Mouse (Mus musculus): Measurements from ENCODE around the gene Apoa1.
A peak's percentile ranks its signal among the peaks of the same experiment; 100 is the strongest.

Gene Apoa1

DNA sequence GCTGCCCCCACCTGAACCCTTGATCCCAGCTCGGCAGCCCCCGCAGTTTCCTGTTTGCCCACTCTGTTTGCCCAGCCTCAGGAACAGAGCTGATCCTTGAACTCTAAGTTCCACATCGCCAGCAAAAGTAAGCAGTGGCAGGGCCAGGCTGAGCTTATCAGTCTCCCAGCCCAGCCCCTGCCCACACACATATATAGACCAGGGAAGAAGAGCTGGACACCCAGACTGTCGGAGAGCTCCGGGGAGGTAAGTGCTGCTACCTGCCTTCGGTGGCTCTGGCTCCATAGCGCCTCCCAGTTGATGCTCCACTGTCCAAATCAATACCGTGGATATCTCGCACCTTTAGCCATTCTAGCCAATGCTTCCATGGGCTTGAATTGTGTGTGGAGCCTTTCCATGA, at the start of gene Apoa1:
Apoa1 (plus strand) TSS at position 90 of the 400 bp plus-strand sequence.
- no peak for DNase-seq

GRCm38 (mm10) chr9:46178595-46178994, 49.8 kb upstream of the Apoa1 start:
- no peak for DNase-seq

GRCm38 (mm10) chr9:46181297-46181696, 47.1 kb upstream of the Apoa1 start:
- peak; percentile 44 to 67 for DNase-seq

- DNase-seq: no peak
Measured at GRCm38 (mm10) chr9:46184542-46184941, 43.8 kb upstream of the Apoa1 start.

DNA sequence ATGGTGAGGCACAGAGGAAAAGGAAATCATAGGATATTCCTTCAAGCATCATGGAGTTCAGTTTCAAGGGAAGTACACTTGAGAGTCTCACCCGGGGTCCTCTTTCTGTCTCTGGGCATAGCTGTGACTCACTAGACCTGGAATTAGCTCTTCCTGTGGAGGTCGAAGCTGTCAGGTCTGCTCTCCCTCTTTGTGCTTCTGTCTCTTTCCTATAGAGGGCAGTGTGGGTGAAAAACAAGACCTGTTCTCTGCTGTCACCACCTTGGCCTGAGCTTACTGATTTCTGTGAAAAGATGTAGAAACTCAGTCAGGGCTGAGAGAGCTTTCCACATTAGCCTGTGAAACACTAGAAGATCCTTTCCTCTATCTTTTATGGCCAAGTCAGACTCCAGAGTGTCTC, 43.2 kb upstream of the Apoa1 start:
- DNase-seq: peak in 1 of 2 experiments; percentile 38

GRCm38 (mm10) chr9:46186387-46186786, 42.0 kb upstream of the Apoa1 start:
- DNase-seq: no peak

DNA sequence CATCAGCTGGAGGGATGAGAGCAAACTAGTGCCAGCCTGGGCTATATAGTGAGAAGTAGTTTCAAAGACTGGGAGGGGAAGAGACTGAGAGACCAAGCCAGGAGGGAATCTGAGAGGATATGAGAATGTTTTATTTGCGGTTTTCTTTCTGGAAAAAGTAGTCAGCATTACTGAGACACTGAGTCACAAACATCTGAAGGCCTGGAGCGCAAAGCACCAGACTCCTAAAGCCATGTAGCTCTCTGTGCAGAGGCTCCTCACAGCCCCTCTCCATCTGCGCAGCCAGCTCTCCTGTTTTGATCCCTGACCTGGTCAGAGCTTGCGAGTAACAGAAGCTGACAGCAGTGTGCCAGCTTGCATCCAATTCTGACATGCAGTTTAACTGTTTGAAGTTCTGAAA, 40.0 kb upstream of the Apoa1 start:
- no peak for DNase-seq

DNA sequence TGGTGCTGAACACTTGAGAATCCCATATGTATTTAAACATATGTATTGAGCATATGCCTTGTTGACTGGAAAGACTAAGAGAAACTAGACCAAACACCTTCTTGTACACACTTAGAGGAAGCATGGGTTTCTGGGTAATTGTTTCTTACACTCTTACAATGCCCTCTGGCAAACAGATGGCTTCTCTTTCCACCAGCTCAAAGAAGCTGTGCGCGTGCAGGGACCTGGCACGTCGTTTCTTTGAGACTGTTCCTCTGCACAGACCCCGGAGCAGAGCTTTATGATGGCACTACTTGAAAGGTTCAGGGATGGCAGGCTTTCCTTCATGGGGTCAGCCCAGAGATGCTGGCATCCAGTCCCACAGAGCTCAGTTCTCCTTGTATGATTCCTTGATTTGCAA, 39.4 kb upstream of the Apoa1 start:
- no peak for DNase-seq

DNA sequence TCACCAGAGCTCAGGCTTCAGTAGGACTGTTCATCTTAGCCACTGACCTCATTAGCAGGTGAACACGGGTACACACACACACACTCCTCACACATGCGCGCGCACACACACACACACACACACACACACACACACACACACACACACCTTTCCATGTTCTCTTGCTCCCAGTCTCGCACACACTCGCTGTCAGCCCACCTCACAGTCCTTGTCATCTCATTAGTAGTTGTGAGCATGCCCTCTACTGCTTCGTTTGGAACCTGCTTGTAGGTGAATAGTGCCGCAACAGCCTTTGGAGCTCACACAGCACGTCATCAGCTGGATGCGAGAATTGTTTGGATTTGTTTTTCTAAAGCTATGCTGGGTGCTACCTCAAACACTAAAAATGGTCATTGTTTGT, 39.0 kb upstream of the Apoa1 start:
- no peak for DNase-seq

DNA sequence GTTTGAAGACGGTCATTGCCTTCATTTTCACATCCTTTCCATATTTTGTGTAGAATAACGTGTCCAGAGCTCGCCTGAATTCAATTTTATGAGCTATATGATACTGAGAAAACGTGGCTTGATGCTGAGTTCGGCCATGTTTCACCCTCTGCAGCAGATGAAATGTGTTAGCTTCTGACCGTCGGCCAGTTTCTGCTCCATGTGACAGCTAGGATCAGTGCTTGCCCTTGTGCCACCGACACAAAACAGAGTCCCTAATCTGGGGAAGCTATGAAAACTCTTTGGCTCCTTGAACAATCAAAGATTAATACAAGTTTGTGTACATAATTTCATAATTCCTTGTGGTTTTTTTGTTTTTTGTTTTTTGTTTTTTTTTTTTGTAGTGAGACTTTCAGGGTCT, 37.1 kb upstream of the Apoa1 start:
- DNase-seq: no peak

- DNase-seq: peak in 1 of 2 experiments; percentile 28
Measured at GRCm38 (mm10) chr9:46191644-46192043, 36.7 kb upstream of the Apoa1 start.

DNA sequence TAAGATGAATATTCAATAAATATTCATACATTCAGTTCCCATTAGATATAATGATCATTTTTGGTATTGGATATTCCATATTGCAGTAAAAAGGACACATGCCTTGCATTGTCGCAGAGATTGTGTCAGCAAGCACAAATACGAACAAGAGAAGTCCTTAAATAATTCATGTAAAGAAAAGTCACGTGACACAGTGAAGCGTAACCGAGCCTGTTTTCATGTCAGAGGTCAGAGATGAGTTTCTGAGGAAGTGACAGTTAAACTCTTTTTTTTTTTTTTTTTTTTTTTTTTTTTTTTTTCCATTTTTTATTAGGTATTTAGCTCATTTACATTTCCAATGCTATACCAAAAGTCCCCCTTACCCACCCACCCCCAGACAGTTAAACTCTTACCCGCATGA, 35.7 kb upstream of the Apoa1 start:
- DNase-seq: no peak

- no peak for DNase-seq
Measured at GRCm38 (mm10) chr9:46194809-46195208, 33.6 kb upstream of the Apoa1 start.

- peak in 1 of 2 experiments; percentile 22 for DNase-seq
Measured at GRCm38 (mm10) chr9:46196699-46197169, 31.6 kb upstream of the Apoa1 start.

DNA sequence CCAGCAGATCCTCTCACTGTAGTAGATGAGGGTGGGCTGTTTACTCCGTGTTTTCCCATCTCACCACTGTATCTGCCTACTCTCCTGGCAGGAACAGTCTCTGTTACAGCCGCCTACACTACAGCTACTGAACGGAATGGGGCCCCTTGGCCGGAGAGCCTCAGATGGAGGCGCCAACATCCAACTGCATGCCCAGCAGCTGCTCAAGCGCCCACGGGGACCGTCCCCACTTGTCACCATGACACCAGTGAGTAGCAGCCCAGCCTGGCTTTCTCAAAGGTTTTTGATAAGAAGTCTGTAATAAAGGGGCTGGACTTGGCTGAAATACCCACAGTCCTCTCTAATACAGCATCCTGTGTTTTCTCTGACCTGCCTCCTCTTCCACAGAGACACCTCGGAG, 29.9 kb upstream of the Apoa1 start:
- DNase-seq: no peak

GRCm38 (mm10) chr9:46198936-46199335, 29.4 kb upstream of the Apoa1 start:
- DNase-seq: no peak

DNA sequence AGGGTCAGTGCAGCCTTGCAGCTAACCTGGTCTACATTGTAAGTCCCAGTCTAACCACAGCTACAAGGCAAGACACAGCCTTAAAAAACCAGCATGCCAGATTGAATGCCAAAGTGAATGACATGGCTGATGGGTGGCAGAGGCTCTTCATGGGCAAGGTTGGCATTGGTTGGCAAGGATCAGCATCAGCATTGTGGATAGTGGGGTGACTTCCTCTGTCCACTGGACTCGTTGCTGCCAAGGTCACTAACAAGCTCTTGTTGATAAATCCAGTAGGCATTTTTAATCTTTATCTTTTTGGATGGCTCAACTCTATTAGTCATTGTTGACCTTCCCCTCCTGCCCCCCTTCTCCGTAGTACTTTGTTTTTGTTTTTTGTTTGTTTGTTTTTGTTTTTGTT, 28.8 kb upstream of the Apoa1 start:
- no peak for DNase-seq

GRCm38 (mm10) chr9:46206834-46207500, 21.4 kb upstream of the Apoa1 start:
- DNase-seq: no peak

- DNase-seq: no peak
Measured at GRCm38 (mm10) chr9:46207501-46207869, 20.9 kb upstream of the Apoa1 start.

DNA sequence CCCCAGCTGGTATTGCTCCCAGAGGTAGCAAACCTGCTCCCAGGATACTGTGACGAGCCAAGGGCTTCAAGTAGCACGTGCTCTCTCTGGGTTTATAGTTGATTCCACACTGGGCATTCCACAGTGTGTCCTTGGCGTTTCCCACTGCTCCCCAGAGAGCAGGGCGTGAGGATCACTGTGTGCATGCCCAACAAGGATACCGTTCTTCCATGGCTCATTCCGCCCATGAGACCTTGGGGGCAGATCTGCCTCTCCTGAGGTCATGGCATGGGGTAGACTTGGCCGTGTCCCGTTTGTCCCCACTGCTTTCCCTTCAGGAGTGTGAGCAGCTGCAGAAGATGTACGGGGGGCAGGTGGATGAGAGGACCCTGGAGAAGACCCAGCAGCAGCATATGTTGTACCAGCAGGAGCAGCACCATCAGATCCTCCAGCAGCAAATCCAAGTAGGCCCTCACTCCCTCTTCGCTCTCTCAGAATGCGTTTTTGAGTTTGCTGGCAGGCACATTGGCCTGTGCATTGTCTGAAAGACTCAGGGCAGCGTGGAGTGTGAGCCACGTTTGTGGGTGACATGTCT, 19.9 kb upstream of the Apoa1 start:
- no peak for DNase-seq

- DNase-seq: no peak
Measured at GRCm38 (mm10) chr9:46210473-46210872, 17.9 kb upstream of the Apoa1 start.

- DNase-seq: no peak
Measured at GRCm38 (mm10) chr9:46214276-46214675, 14.1 kb upstream of the Apoa1 start.

DNA sequence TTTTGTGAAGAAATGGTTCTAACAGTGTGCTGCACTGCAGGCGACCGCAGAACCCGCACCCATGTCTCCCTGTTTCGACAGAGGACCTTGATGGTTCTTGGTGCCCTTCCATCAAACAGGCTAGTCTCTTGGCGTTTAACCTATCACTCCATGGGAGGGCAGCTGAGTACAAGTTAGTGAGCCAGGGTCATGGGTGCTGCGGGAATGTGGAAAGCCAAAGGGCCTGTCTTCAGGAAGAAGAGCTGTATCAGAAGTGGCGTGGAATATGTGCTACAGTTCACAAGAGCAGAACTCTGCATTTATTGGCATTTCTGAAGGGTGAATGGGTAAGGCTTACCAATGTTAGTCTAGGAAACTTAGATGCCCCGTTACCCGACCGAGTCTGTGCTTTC, 13.4 kb upstream of the Apoa1 start:
- no peak for DNase-seq

DNA sequence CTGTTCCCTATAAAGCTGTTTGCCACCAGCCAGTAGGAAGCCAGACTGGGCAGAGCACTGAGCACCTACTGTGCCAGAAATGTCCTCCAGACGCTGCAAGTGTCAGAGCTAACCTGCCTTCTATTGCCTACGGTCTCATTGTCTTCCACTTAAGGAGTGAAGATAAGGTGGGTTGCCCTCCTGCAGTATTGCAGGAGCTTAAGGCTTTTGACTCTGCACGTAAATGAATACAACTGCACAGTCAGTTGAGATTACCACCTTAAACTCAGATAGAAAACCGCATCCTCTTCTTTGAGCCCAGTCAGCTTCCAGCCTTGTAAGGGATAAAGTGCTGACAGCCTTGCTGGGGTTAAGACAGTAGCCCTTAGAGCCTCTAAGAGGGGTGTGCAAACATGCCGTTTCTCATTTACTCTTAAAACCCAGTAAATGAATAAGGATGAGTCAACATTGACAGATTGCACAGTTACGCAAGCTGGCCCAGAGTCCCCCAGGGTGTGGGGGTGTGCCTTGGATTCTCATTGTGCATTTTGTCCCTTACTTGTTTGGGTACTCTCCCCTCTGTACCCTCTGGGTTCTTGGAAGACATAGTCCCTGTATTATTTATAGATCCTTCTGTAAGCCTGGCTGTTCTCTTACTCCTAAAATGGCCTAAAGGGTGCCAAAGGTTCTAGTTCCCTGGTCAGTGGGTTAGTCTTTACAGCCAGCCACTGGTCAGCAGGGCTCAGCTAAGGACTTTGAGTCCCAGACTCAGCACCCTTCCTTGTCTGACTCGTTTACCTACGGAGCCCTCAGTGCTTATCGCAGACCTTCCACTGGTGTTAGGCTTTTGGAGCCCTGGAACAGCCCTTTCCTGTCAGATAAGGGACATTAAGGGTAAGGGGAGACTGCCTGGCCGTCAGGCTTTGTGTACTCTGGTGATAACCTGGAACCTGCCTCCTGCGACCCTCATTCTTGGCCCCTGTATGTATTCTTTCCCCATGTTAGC, 12.8 kb upstream of the Apoa1 start:
- DNase-seq: no peak
